Mouse (Mus musculus): ENCODE measurements at regions not wholly inside any gene's neighbourhood (a gene's known extent, or its start where the extent isn't known, plus 50 kb on each side); places are given as distances from the start of the nearest gene placed in this dataset.

GRCm38 (mm10) chr6:51178061-51178791, 254.2 kb upstream of the Nfe2l3 start:
- DNase-seq (ENCODE audit: low spot score in 2 of 2): no peak

GRCm38 (mm10) chr6:51178799-51179398, 253.6 kb upstream of the Nfe2l3 start:
- no peak for DNase-seq (ENCODE audit: low spot score in 2 of 2)

- DNase-seq (ENCODE audit: low spot score in 2 of 2): no peak
Observed at GRCm38 (mm10) chr6:51179741-51180537, 252.5 kb upstream of the Nfe2l3 start.

DNA sequence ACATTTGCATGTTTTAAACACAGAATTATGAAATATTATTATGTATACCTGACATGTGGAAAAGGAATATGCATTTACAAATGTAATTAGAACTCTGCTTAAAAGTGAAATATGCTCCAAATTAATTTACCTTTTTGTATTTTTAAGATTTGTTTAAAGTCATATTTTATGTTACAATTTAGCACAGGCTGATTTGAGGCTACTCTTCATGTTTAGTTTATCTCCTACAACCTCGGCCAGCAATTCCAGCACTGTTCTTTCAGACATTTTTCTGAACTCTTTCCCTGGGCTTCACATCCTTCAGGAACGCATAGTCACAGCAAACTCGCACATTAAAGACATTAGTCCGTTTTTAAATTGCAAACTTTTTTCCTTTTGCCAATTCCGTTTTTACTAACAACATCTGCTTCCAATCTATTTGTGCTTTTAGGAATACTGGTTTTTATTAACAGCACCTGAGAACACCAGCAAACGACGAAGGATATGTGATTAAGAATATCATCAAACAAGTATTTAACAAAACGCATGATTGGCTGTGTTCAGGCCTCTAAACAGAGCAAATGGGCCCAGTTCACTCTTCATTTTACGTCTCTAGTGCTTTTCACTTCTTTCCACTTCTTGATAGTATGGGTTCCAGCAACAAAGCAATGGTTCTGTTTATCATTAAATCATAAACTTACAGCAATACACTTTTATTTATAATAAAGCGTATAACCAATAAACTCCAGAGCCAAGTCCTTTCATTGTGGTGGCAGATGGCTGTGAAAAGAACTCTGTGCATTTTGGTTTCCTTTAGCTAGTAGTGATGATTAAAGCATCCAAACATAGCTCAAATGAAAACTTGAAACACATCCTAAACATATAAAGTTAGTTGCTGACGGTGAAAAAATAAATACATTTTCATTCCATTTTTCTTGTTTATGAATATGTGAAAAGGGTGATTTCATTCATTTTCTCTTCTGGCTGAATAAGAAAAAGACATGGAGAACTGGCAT, 251.3 kb upstream of the Nfe2l3 start:
- DNase-seq (ENCODE audit: low spot score in 2 of 2): no peak

GRCm38 (mm10) chr6:51181905-51182304, 250.6 kb upstream of the Nfe2l3 start:
- DNase-seq (ENCODE audit: low spot score in 2 of 2): no peak

- no peak for DNase-seq (ENCODE audit: low spot score in 2 of 2)
Observed at GRCm38 (mm10) chr6:51182771-51183284, 249.6 kb upstream of the Nfe2l3 start.

GRCm38 (mm10) chr6:51183576-51184420, 248.7 kb upstream of the Nfe2l3 start:
- DNase-seq (ENCODE audit: low spot score in 2 of 2): no peak

GRCm38 (mm10) chr6:51184500-51184899, 248.0 kb upstream of the Nfe2l3 start:
- no peak for DNase-seq (ENCODE audit: low spot score in 2 of 2)

DNA sequence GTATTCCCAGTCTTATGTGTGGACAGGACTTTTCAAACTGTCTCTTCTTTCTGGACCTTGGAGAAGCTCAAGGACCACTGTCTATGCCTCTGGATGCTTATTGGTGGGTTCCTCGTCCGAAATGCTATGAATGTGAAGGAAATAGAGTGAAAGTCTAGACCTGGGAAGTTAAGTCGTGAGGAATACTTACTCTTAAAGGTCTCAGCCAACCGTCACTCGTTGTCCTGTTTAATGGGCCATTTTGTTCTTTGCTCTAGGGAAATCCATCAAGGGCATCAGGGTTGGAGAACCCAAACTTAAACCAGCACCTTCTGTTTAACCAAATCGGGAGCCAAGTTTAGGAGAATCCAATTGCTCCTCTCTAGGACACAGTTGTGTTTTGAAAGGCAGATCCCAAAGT, 247.3 kb upstream of the Nfe2l3 start:
- DNase-seq (ENCODE audit: low spot score in 2 of 2): no peak

- no peak for DNase-seq (ENCODE audit: low spot score in 2 of 2)
Observed at GRCm38 (mm10) chr6:51189173-51189572, 243.3 kb upstream of the Nfe2l3 start.

GRCm38 (mm10) chr6:51192826-51193225, 239.6 kb upstream of the Nfe2l3 start:
- DNase-seq (ENCODE audit: low spot score in 2 of 2): no peak

GRCm38 (mm10) chr6:51193356-51193755, 239.1 kb upstream of the Nfe2l3 start:
- no peak for DNase-seq (ENCODE audit: low spot score in 2 of 2)

DNA sequence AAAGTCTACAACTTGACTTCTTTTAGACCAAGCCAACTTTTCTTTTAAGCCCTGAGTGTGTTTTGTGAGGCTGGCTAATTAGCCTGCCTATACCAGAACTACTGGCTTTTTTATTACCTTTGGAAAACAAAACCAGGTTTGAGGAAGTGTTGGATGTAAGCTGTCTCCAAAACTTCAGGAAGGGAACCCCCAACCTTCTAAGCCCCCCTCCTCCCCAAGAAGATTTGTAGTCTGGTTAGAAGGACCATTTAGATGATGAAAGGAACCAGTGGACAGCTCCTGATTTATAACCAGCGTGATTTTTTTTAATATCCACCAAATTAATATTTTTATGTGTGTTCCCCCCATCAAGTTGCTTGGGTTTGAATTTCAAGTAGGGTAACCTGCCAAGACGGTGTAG, 236.1 kb upstream of the Nfe2l3 start:
- DNase-seq (ENCODE audit: low spot score in 2 of 2): no peak

DNA sequence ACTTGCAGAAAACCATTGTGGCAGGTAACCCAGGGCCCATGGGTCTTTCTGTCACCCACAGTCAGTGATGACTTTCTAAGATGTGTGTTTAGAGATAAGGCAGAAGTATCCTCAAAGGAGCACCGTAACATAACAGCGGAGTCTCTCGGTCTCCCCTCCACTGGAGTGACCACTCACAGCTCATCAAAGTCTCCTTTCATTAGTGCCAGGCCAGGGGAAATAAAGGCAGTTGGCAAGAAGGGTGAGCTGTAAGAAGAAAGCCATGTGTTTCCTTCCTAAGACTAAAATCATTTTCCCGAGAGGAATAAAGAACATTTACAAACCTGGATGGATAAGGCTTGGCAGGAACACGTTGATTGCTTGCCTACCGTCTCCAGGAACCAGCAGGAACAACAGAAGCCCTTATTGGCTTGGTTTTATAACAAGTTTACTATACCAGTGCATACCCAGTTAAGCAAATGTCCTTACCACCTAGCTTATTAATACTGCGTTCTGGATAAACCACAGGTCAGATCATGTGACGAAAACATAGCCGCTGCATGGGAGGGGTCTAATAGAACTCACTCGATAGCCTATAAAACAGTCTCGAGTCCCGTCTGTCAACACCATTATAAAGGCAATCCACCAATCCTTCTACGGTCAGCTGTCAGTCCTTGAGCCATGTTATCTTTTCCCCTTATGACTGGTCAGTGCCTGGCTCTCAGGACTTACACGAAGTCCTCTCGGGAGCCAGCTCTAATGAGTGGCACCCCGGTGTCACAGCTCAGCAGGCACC, 235.3 kb upstream of the Nfe2l3 start:
- no peak for DNase-seq (ENCODE audit: low spot score in 2 of 2)

DNA sequence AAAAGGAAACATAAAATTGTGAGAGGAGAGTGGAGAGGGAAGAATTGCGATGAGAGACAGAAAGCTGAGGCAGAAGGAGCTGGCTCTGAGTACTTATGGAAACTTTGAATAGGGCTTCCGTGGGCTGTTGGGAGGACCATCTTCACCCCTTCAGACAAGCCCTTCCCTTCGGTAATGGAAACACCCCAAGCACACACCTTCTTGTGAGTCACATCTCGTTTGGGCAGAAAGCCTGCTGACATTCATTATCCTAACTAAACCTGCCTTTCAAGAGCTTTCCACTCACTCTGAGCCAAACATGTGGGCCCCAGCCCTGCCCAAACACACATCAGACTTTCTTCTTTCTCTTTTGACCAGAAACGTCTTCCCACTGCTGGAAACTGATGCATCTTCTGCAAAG, 232.3 kb upstream of the Nfe2l3 start:
- DNase-seq (ENCODE audit: low spot score in 2 of 2): no peak

GRCm38 (mm10) chr6:51200837-51201236, 231.6 kb upstream of the Nfe2l3 start:
- no peak for DNase-seq (ENCODE audit: low spot score in 2 of 2)

DNA sequence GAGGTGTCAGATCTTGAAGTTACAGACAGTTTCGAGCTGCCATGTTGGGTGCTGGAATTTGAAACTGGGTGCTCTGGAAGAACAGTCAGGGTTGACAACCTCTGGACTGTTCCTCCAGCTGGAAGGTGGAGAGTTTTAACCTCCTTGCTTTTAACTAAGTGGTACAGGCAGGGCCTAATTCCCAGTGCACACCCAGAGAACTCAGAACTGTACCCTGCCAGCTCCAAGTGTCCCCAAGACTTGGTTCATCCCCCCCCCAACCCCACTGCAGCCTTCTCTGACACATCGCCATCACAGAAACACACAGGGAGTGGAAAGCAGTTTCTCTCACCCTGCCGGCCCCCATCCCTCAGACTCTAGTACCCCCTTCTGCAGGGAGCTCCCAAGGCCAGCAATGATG, 228.2 kb upstream of the Nfe2l3 start:
- DNase-seq (ENCODE audit: low spot score in 2 of 2): no peak

GRCm38 (mm10) chr6:51205411-51205810, 227.1 kb upstream of the Nfe2l3 start:
- DNase-seq (ENCODE audit: low spot score in 2 of 2): no peak

Data from layer of hippocampus, postnatal 14 days (tissue).